Mouse (Mus musculus): ENCODE results near the gene Pigk. TPM values are rescaled to one million over a fixed set of nuclear protein-coding genes. Genes with fewer than 3 reads are reported as not detected.

Gene Pigk
- polyA plus RNA-seq, 1 experiment, result 3.9 TPM

DNA sequence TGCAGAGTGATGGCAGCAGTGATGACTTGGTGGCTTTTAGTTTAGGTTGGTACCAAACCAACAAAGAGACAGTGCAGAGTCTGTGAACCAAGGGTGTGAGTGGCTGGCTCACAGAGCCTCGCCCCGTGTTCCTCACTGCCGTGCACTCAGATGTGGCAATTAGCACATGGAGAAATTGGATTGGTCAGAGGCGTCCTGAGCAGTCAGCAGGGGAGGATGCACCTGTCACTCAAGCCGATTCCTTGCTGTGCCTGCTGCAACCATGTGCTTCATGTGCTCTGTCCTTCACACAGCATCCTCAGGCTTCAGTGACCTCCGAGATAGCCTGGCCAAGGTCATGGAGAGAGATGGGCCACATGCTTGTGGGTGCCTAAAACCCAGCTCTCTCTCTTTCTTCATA, 14.3 kb downstream of the Pigk start:
- Histone ChIP-seq H3K27me3 (ENCODE audit: control insufficient read depth, insufficient read depth, low read length) (no peaks in the 10 kb centered on the region), H3K4me3 (ENCODE audit: low read depth, low read length) (no peak overlapping the region), H3K27ac (ENCODE audit: insufficient read depth, low read depth, low read length) (no peak overlapping the region), H3K36me3 (ENCODE audit: control insufficient read depth, insufficient read depth, low read length) (peaks cover 4% of the 10 kb centered on the region), H3K4me1 (ENCODE audit: control insufficient read depth, insufficient read depth, insufficient read length, low read length) (no peaks in the 10 kb centered on the region)
- TF ChIP-seq CTCF (IDR thresholded peaks at IDR 0.05; ENCODE audit: extremely low read depth, insufficient read length, insufficient replicate concordance, low read depth, low read length), result no peak
- no peak for TF ChIP-seq POLR2A (IDR thresholded peaks at IDR 0.05; ENCODE audit: low read depth, low read length)
- WGBS, result 80% methylated on average over 6 of the region's 6 CpGs

- H3K36me3 ChIP-seq (ENCODE audit: control insufficient read depth, insufficient read depth, low read length), result no peaks in the 10 kb centered on the region
- no peak overlapping the region for H3K27ac ChIP-seq (ENCODE audit: insufficient read depth, low read depth, low read length)
- H3K4me1 ChIP-seq (ENCODE audit: control insufficient read depth, insufficient read depth, insufficient read length, low read length), result no peaks in the 10 kb centered on the region
- H3K27me3 ChIP-seq (ENCODE audit: control insufficient read depth, insufficient read depth, low read length), result no peaks in the 10 kb centered on the region
- no peak for TF ChIP-seq CTCF (IDR thresholded peaks at IDR 0.05; ENCODE audit: extremely low read depth, insufficient read length, insufficient replicate concordance, low read depth, low read length)
- no peak for TF ChIP-seq POLR2A (IDR thresholded peaks at IDR 0.05; ENCODE audit: low read depth, low read length)
- no peak overlapping the region for H3K4me3 ChIP-seq (ENCODE audit: low read depth, low read length)
- 91% methylated on average over 4 of the region's 4 CpGs for WGBS
Observed at GRCm38 (mm10) chr3:152733011-152733410, 19.1 kb downstream of the Pigk start.

GRCm38 (mm10) chr3:152733513-152733912, 19.6 kb downstream of the Pigk start:
- H3K4me1 ChIP-seq (ENCODE audit: control insufficient read depth, insufficient read depth, insufficient read length, low read length), result no peaks in the 10 kb centered on the region
- H3K36me3 ChIP-seq (ENCODE audit: control insufficient read depth, insufficient read depth, low read length), result no peaks in the 10 kb centered on the region
- no peak overlapping the region for H3K27ac ChIP-seq (ENCODE audit: insufficient read depth, low read depth, low read length)
- no peak overlapping the region for H3K4me3 ChIP-seq (ENCODE audit: low read depth, low read length)
- TF ChIP-seq POLR2A (IDR thresholded peaks at IDR 0.05; ENCODE audit: low read depth, low read length), result no peak
- no peak for TF ChIP-seq CTCF (IDR thresholded peaks at IDR 0.05; ENCODE audit: extremely low read depth, insufficient read length, insufficient replicate concordance, low read depth, low read length)
- H3K27me3 ChIP-seq (ENCODE audit: control insufficient read depth, insufficient read depth, low read length), result no peaks in the 10 kb centered on the region

DNA sequence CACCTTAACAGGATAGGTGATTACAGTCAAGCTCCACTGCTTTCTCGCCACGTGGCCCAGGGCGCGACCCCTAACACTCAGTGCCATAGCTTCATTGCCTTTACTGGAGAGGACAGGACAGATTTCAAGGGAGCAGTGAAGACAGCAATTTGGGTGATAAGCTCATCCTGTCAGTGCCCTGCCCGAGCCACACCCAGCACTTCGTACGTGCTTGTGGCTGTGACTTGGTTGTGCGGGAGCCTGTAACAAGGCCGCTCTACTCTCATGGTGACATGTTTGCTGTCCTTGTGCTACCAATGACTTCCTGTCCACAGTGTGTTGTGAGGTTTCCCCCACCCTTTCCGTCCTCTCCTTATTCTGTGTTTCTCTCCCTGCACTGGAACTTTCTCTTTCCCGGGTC, 20.2 kb downstream of the Pigk start:
- Histone ChIP-seq H3K27me3 (ENCODE audit: control insufficient read depth, insufficient read depth, low read length) (no peaks in the 10 kb centered on the region), H3K27ac (ENCODE audit: insufficient read depth, low read depth, low read length) (no peak overlapping the region), H3K36me3 (ENCODE audit: control insufficient read depth, insufficient read depth, low read length) (no peaks in the 10 kb centered on the region), H3K4me3 (ENCODE audit: low read depth, low read length) (no peak overlapping the region), H3K4me1 (ENCODE audit: control insufficient read depth, insufficient read depth, insufficient read length, low read length) (no peaks in the 10 kb centered on the region)
- WGBS, result 88% methylated on average over 11 of the region's 11 CpGs
- no peak for TF ChIP-seq POLR2A (IDR thresholded peaks at IDR 0.05; ENCODE audit: low read depth, low read length)
- TF ChIP-seq CTCF (IDR thresholded peaks at IDR 0.05; ENCODE audit: extremely low read depth, insufficient read length, insufficient replicate concordance, low read depth, low read length), result no peak

DNA sequence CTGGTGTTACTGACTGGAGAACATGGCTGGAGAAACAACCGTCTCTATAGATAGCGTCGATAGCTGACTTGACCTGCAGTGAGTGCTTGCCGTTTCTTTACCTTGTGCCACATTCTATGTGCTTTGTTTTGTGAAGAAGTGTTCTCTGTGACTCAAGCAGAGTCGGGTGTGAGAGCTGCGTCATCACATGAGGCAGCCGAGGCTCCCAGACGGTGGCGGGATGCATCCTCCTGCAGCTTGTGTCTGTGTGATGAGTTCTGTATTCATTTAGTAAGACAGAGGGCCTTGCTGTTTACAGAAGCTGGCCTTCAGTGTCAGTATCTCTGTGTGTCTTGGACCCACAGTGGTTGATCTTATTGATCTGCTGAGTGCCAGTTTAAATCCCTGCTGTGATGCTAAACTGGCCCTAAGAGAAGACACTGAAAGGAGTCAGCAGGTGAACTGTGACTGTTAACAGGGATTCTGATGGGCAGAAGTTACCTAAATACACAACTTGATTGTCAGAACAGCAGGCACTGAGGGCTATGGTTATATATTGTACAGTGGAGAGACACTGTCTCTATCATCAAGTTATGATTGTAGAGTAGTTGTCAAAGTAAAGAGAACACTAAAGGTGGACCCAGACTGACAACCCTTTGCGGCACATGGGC, 21.8 kb downstream of the Pigk start:
- WGBS, result 82% methylated on average over 10 of the region's 10 CpGs
- H3K4me3 ChIP-seq (ENCODE audit: low read depth, low read length), result no peak overlapping the region
- TF ChIP-seq CTCF (IDR thresholded peaks at IDR 0.05; ENCODE audit: extremely low read depth, insufficient read length, insufficient replicate concordance, low read depth, low read length), result no peak
- TF ChIP-seq POLR2A (IDR thresholded peaks at IDR 0.05; ENCODE audit: low read depth, low read length), result no peak
- no peaks in the 10 kb centered on the region for H3K4me1 ChIP-seq (ENCODE audit: control insufficient read depth, insufficient read depth, insufficient read length, low read length)
- no peaks in the 10 kb centered on the region for H3K27me3 ChIP-seq (ENCODE audit: control insufficient read depth, insufficient read depth, low read length)
- H3K27ac ChIP-seq (ENCODE audit: insufficient read depth, low read depth, low read length), result no peak overlapping the region
- H3K36me3 ChIP-seq (ENCODE audit: control insufficient read depth, insufficient read depth, low read length), result peaks cover 3% of the 10 kb centered on the region; the same call in 1 of the 2 replicates

- Histone ChIP-seq H3K4me1 (ENCODE audit: control insufficient read depth, insufficient read depth, insufficient read length, low read length) (no peaks in the 10 kb centered on the region), H3K4me3 (ENCODE audit: low read depth, low read length) (no peak overlapping the region), H3K27ac (ENCODE audit: insufficient read depth, low read depth, low read length) (no peak overlapping the region), H3K36me3 (ENCODE audit: control insufficient read depth, insufficient read depth, low read length) (peaks cover 16% of the 10 kb centered on the region; the same call in 1 of the 2 replicates), H3K27me3 (ENCODE audit: control insufficient read depth, insufficient read depth, low read length) (no peaks in the 10 kb centered on the region)
- TF ChIP-seq CTCF (IDR thresholded peaks at IDR 0.05; ENCODE audit: extremely low read depth, insufficient read length, insufficient replicate concordance, low read depth, low read length) (no peak), POLR2A (IDR thresholded peaks at IDR 0.05; ENCODE audit: low read depth, low read length) (no peak)
- 70% methylated on average over 12 of the region's 12 CpGs for WGBS
Observed at GRCm38 (mm10) chr3:152744301-152744700, 30.4 kb downstream of the Pigk start.

- 93% methylated on average over 9 of the region's 9 CpGs for WGBS
Observed at GRCm38 (mm10) chr3:152745611-152746010, 31.7 kb downstream of the Pigk start.

More at GRCm38 (mm10) chr3:152745611-152746010, 31.7 kb downstream of the Pigk start:
- H3K27me3 ChIP-seq (ENCODE audit: control insufficient read depth, insufficient read depth, low read length), result no peaks in the 10 kb centered on the region
- H3K4me3 ChIP-seq (ENCODE audit: low read depth, low read length), result no peak overlapping the region
- no peak overlapping the region for H3K27ac ChIP-seq (ENCODE audit: insufficient read depth, low read depth, low read length)
- H3K36me3 ChIP-seq (ENCODE audit: control insufficient read depth, insufficient read depth, low read length), result peaks cover 14% of the 10 kb centered on the region; the same call in 1 of the 2 replicates
- TF ChIP-seq CTCF (IDR thresholded peaks at IDR 0.05; ENCODE audit: extremely low read depth, insufficient read length, insufficient replicate concordance, low read depth, low read length) (no peak), POLR2A (IDR thresholded peaks at IDR 0.05; ENCODE audit: low read depth, low read length) (no peak)
- no peaks in the 10 kb centered on the region for H3K4me1 ChIP-seq (ENCODE audit: control insufficient read depth, insufficient read depth, insufficient read length, low read length)
